Mouse (Mus musculus) spleen, adult 2 months (tissue): ENCODE data around the gene Lonp2.

Experiments used
- CTCF ChIP-seq: fragments of 200-500 bp; IDR thresholded peaks from 2 replicates; pipeline ENCODE4 v1.5.1; 2011; ENCODE audit warnings: mild to moderate bottlenecking, inconsistent platforms; ENCODE audit not compliant: insufficient read depth, insufficient read length, insufficient replicate concordance; ENCODE audit errors: extremely low read depth
- POLR2A ChIP-seq: fragments of 200-500 bp; IDR thresholded peaks from 2 replicates; pipeline ENCODE4 v1.6.1; 2011; ENCODE audit warnings: low read depth, low read length, inconsistent platforms

DNA sequence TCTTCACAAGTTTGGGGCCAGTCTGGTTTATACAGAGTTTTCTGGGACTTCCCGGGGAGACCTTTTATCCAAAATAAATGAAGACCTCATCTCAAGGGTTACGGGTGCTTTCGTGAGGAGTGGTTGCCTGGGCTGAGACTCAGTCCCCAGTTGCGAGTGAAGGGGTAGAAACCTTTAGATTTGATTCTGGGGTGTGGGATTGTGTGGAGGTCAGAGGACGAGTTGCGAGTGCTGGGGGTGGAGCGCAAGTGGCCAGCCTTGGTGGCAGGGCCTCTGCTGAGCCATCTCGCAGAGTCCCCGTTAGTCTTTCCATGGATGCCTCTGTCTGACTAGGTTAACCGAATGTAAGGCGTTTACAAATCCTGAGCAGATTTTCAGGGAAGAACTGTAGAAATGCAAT lies 122.7 kb downstream of the Lonp2 start:
- TF ChIP-seq CTCF = no peak
- TF ChIP-seq POLR2A = no peak
